Mouse (Mus musculus) liver, embryonic 18 days (tissue): Measurements from ENCODE around the gene Olfr493. TPM values are rescaled to one million over a fixed set of nuclear protein-coding genes. Genes with fewer than 3 reads are reported as not detected.

ENCODE experiments used
- polyA plus RNA-seq: library from polyadenylated mRNA; depleted of rRNA; stranded (reverse); fragments of >200 nt; gene quantifications from 2 replicates; pipeline ENCODE4 v1.2.3, GENCODE M21; 2012; rRNA removed

Olfr493 gene
- not detected in 2 replicates for polyA plus RNA-seq

GRCm38 (mm10) chr7:108346879-108347278, at the start of gene Olfr493:
Gene Olfr493, minus strand, starts transcription at chr7:108346979.

GRCm38 (mm10) chr7:108392867-108393266, 46.1 kb upstream of the Olfr493 start, which contains the start of gene Olfr495:
Gene Olfr495, plus strand, starts transcription at chr7:108393167.

GRCm38 (mm10) chr7:108365035-108365434, 18.3 kb upstream of the Olfr493 start, which contains the start of gene Olfr494:
Gene Olfr494, plus strand, starts transcription at chr7:108365335.

GRCm38 (mm10) chr7:108323574-108323973, 23.2 kb downstream of the Olfr493 start, which contains the start of gene Olfr492:
Gene Olfr492, minus strand, starts transcription at chr7:108323674.

GRCm38 (mm10) chr7:108313151-108313550, 33.6 kb downstream of the Olfr493 start, which contains the start of gene Olfr491:
Gene Olfr491, plus strand, starts transcription at chr7:108313451.

Other genes with a start within 250 kb of the Olfr493 start
- gene Olfr482, start 249.4 kb downstream of the Olfr493 start, polyA plus RNA-seq, result 0.01 TPM in 1 of 2 replicates, not detected in the other
- not detected in 2 replicates for gene Olfr483, start 246.1 kb downstream of the Olfr493 start, polyA plus RNA-seq
- not detected in 2 replicates for gene Olfr484, start 219.5 kb downstream of the Olfr493 start, polyA plus RNA-seq
- gene Olfr485, start 187.1 kb downstream of the Olfr493 start, polyA plus RNA-seq, result not detected in 2 replicates
- gene Olfr486, start 174.2 kb downstream of the Olfr493 start, polyA plus RNA-seq, result not detected in 2 replicates
- not detected in 2 replicates for gene Olfr487, start 132.3 kb downstream of the Olfr493 start, polyA plus RNA-seq
- gene Olfr488, start 88.6 kb downstream of the Olfr493 start, polyA plus RNA-seq, result not detected in 2 replicates
- not detected in 2 replicates for gene Olfr490, start 58.0 kb downstream of the Olfr493 start, polyA plus RNA-seq
- not detected in 2 replicates for gene Olfr491, start 33.5 kb downstream of the Olfr493 start, polyA plus RNA-seq
- gene Olfr492, start 23.3 kb downstream of the Olfr493 start, polyA plus RNA-seq, result not detected in 2 replicates
- not detected in 2 replicates for gene Olfr494, start 18.4 kb upstream of the Olfr493 start, polyA plus RNA-seq
- not detected in 2 replicates for gene Olfr495, start 46.2 kb upstream of the Olfr493 start, polyA plus RNA-seq
- gene Olfr497, start 73.4 kb upstream of the Olfr493 start, polyA plus RNA-seq, result not detected in 2 replicates
- gene Olfr498, start 118.3 kb upstream of the Olfr493 start, polyA plus RNA-seq, result not detected in 2 replicates
- gene Olfr502, start 178.1 kb upstream of the Olfr493 start, polyA plus RNA-seq, result not detected in 2 replicates
- not detected in 2 replicates for gene Olfr503, start 197.5 kb upstream of the Olfr493 start, polyA plus RNA-seq
- gene Olfr504, start 218.8 kb upstream of the Olfr493 start, polyA plus RNA-seq, result not detected in 2 replicates